Mouse (Mus musculus): ENCODE results near the gene Zkscan2. TPM values are rescaled to one million over a fixed set of nuclear protein-coding genes. Genes with fewer than 3 reads are reported as not detected.

The Zkscan2 gene
- total RNA-seq, 2 experiments from 2014 or later: 14.2 to 25.9 TPM

GRCm38 (mm10) chr7:123448794-123449193 is 51.5 kb downstream of the Zkscan2 start:
- DNase-seq (ENCODE audit: extremely low spot score in 1 of 2, low spot score in 1 of 2): no peak

- no peak for DNase-seq (ENCODE audit: extremely low spot score in 1 of 2, low spot score in 1 of 2)
These were observed 58.2 kb downstream of the Zkscan2 start for GRCm38 (mm10) chr7:123442079-123442478.

GRCm38 (mm10) chr7:123431206-123431605 is 69.0 kb downstream of the Zkscan2 start:
- no peak for DNase-seq (ENCODE audit: extremely low spot score in 1 of 2, low spot score in 1 of 2)

- DNase-seq (ENCODE audit: extremely low spot score in 1 of 2, low spot score in 1 of 2): no peak
These were observed 69.9 kb downstream of the Zkscan2 start for GRCm38 (mm10) chr7:123430411-123430705.

GRCm38 (mm10) chr7:123429624-123430410 is 70.4 kb downstream of the Zkscan2 start:
- no peak for DNase-seq (ENCODE audit: extremely low spot score in 1 of 2, low spot score in 1 of 2)

Other genes starting within 250 kb of the Zkscan2 start
- 10 to 100 TPM; 86.5 to 92.1 TPM for gene Lcmt1, start 130.7 kb downstream of the Zkscan2 start, total RNA-seq (2021)
- gene Arhgap17, start 130.5 kb downstream of the Zkscan2 start, total RNA-seq (2021): 10 to 100 TPM; 22.8 to 32.6 TPM
- not detected for gene Aqp8, start 38.2 kb downstream of the Zkscan2 start, total RNA-seq (2021)